Mouse (Mus musculus) kidney, embryonic 15.5 days (tissue): ENCODE measurements around the gene Ndrg2. TPM values are rescaled to one million over a fixed set of nuclear protein-coding genes. Genes with fewer than 3 reads are reported as not detected.

Source experiments
- ATAC-seq: fragments of 200-750 bp; cut with Nextera tagmentation; replicated peaks from 2 replicates; pipeline ENCODE4 v1.8.0; 2017; ENCODE audit warnings: moderate TSS enrichment; ENCODE audit not compliant: low FRiP score
- H3K27ac ChIP-seq: fragments of 300-500 bp; sonication (generic); 2 replicates; pipeline ENCODE4 v1.5.1; 2015; ENCODE audit warnings: mild to moderate bottlenecking, inconsistent platforms
- H3K27me3 ChIP-seq: fragments of 300-500 bp; sonication (generic); 2 replicates; pipeline ENCODE4 v1.6.1; 2015; ENCODE audit warnings: inconsistent platforms
- H3K36me3 ChIP-seq: fragments of 300-500 bp; sonication (generic); 2 replicates; pipeline ENCODE4 v1.6.1; 2015; ENCODE audit warnings: inconsistent platforms
- H3K4me1 ChIP-seq: fragments of 300-500 bp; sonication (generic); 2 replicates; pipeline ENCODE4 v1.6.1; 2015; ENCODE audit warnings: inconsistent platforms
- H3K4me2 ChIP-seq: fragments of 300-500 bp; sonication (generic); 2 replicates; pipeline ENCODE4 v1.6.1; 2015; ENCODE audit warnings: moderate library complexity, mild to moderate bottlenecking, inconsistent platforms
- H3K4me3 ChIP-seq: fragments of 300-500 bp; sonication (generic); replicated peaks from 2 replicates; pipeline ENCODE4 v1.5.1; 2015; ENCODE audit warnings: mild to moderate bottlenecking, inconsistent platforms
- H3K9ac ChIP-seq: fragments of 300-500 bp; sonication (generic); 2 replicates; pipeline ENCODE4 v1.6.1; 2015; ENCODE audit warnings: mild to moderate bottlenecking, inconsistent platforms
- H3K9me3 ChIP-seq: fragments of 300-500 bp; sonication (generic); replicated peaks from 2 replicates; pipeline ENCODE4 v1.6.1; 2016; ENCODE audit warnings: inconsistent platforms
- WGBS: fragments of 180-500 bp; shearing (Covaris S2); methylation state at CpG from one replicate; pipeline ENCODE4 v1.1.7; 2015; ENCODE audit warnings: mixed read lengths; 5-methylcytosine and 5-hydroxymethylcytosine counted together
- polyA plus RNA-seq: library from polyadenylated mRNA; unstranded; fragments of >200 nt; fragmentation: Nextera tagmentation; extraction: Ambion mirVana; gene quantifications from 2 replicates; pipeline ENCODE4 v1.2.1, GENCODE M21; 2015

The Ndrg2 gene
- polyA plus RNA-seq, 1 experiment from 2014 or later: 46.3 TPM

GRCm38 (mm10) chr14:51911301-51911700, 2.7 kb downstream of the Ndrg2 start:
- no peaks in the 10 kb centered on the region for H3K36me3 ChIP-seq
- 82% methylated on average over 10 of the region's 10 CpGs for WGBS

DNA sequence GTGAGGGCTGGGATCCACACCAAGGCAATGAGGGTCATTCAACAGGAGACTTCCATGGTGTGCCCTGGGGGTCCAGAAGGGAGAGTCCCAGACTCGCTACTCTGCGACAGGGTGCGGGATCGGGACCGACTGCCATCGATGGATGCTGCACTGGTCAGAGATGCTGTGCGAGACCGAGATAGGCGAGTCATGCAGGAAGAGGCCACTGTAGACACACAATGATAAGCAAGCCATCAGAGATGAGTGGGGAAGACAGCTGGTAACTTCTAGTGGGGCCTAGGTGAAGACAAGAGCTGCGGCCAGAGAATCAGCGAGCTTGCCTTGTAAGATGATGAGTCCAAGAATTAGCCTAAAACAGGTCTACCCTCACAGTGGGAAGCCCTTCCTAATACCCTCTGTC, 7.9 kb downstream of the Ndrg2 start:
- H3K27ac ChIP-seq: no peak overlapping the region
- no peaks in the 10 kb centered on the region for H3K36me3 ChIP-seq
- no peak overlapping the region for H3K4me2 ChIP-seq
- H3K9ac ChIP-seq: no peak overlapping the region
- WGBS: 91% methylated on average over 11 of the region's 11 CpGs
- no peaks in the 10 kb centered on the region for H3K27me3 ChIP-seq
- no peak for ATAC-seq
- H3K9me3 ChIP-seq: no peaks in the 10 kb centered on the region
- no peak overlapping the region for H3K4me3 ChIP-seq
- no peaks in the 10 kb centered on the region for H3K4me1 ChIP-seq

More at GRCm38 (mm10) chr14:51911301-51911700, 2.7 kb downstream of the Ndrg2 start:
- no peaks in the 10 kb centered on the region for H3K9me3 ChIP-seq
- H3K27me3 ChIP-seq: 0 out of 2 replicates have a peak, but pooled peaks cover 3% of the 10 kb centered on the region
- no peak overlapping the region for H3K27ac ChIP-seq
- no peak overlapping the region for H3K4me2 ChIP-seq
- peaks cover 28% of the 10 kb centered on the region for H3K4me1 ChIP-seq
- no peak for ATAC-seq
- no peak overlapping the region for H3K4me3 ChIP-seq
- H3K9ac ChIP-seq: no peak overlapping the region

DNA sequence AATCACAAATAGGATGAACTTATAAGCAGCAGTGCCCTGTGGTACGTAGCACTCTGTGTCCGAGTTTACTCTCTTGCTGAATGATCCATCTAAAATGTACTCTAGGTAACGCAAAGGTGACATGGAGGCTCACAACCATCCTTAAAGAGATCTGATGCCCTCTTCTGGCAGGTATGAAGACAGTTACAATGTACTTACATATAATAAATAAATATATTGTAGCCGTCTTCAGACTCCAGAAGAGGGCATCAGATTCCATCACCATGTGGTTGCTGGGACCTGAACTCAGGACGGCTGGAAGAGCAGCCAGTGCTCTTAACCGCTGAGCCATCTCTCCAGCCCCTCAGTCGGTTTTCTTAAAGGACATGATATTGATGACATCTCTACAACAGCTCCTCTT, 9.3 kb downstream of the Ndrg2 start:
- ATAC-seq: no peak
- Histone ChIP-seq H3K4me1 (no peaks in the 10 kb centered on the region), H3K36me3 (no peaks in the 10 kb centered on the region), H3K4me3 (no peak overlapping the region), H3K27ac (no peak overlapping the region), H3K27me3 (no peaks in the 10 kb centered on the region), H3K4me2 (no peak overlapping the region), H3K9ac (no peak overlapping the region), H3K9me3 (no peaks in the 10 kb centered on the region)
- 69% methylated on average over 7 of the region's 7 CpGs for WGBS

DNA sequence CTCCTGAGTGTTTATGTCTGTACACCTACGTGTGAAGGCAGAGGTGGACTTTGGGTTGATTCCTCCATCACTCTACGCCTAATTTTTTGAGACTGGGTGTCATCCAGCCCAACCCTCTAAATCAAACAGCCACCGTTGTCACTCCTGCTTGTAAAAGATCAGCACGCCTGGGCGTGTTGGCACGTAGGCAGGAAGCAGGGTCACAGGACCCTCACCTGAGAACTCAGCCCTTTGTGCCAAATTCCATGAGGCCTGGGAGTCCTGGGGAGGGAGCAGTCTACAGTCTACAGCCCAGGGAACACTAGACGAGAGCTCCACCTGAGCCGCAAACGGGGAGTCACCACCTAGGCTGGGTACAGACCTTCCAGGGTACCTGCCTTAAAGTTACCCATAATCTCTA, 10.2 kb downstream of the Ndrg2 start:
- Histone ChIP-seq H3K27ac (no peak overlapping the region), H3K4me2 (no peak overlapping the region), H3K27me3 (no peaks in the 10 kb centered on the region), H3K4me3 (no peak overlapping the region), H3K36me3 (no peaks in the 10 kb centered on the region), H3K9me3 (no peaks in the 10 kb centered on the region), H3K4me1 (no peaks in the 10 kb centered on the region), H3K9ac (no peak overlapping the region)
- 82% methylated on average over 9 of the region's 9 CpGs for WGBS
- no peak for ATAC-seq

DNA sequence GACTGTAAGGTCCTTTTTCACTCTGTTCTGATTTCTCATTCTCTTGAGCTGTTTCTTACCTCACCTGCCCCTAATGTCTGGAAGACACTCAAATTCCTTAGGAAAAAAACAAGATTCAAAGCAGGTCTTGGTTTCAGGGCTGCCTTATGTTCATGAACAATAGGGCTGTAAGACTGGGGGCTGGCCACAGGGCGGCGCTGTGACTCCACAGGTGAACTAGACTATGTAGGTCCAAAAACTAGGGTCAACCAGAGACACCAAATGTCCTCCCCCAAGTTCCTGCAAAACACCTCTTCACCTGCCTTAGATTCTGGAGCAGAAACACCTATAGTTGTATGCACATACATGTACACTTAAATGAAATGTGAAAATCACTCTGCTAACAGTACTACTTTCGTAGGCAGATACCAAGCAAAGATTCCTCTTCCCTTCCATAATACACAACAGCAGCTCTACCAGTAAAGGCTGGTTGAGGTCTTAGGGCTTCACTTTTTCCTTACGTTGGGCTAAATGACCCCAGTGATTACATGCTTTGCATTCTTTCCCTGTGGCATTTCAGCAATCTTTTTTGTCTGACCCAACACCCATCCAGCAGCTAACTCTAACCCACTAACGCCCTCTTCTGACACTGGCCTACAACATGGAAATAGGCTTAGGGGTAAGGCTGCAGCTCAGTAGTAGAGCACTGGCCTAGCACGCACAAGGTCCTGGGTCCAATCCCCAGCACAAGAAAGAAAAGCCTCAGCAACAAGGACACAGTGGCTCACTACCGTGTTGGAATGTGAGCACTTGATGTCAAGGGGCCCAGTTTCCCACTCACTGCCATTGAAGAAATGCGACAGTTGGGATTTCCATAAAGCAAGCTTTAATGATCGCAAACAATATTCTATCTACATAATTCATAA, 10.9 kb downstream of the Ndrg2 start:
- Histone ChIP-seq H3K9ac (no peak overlapping the region), H3K9me3 (no peaks in the 10 kb centered on the region), H3K27ac (no peak overlapping the region), H3K4me1 (no peaks in the 10 kb centered on the region), H3K27me3 (no peaks in the 10 kb centered on the region), H3K4me2 (no peak overlapping the region), H3K36me3 (no peaks in the 10 kb centered on the region), H3K4me3 (no peak overlapping the region)
- WGBS: 60% methylated on average over 9 of the region's 9 CpGs
- peak; percentile 54 for ATAC-seq

DNA sequence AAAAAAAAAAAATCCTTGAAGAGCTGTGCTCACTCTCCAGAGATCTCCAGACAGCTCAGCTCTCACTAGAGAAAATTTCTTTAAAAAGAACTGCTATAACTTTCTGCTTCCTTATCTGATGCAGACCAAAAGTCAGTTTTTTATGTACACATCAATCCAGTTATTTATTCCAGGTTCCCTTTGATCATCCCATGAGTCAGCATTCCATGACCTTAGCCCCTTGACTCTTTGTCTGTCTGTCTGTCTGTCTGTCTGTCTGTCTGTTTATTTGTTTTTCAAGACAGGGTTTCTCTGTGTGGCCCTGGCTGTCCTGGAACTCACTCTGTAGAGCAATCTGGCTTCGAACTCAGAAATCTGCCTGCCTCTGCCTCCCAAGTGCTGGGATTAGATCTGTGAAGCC, 14.6 kb downstream of the Ndrg2 start:
- H3K27me3 ChIP-seq: no peaks in the 10 kb centered on the region
- no peak overlapping the region for H3K9ac ChIP-seq
- WGBS: 95% methylated on average over 1 of the region's 1 CpGs
- H3K36me3 ChIP-seq: peaks cover 4% of the 10 kb centered on the region; the same call in 1 of the 2 replicates
- H3K27ac ChIP-seq: no peak overlapping the region
- H3K4me2 ChIP-seq: no peak overlapping the region
- no peak for ATAC-seq
- no peaks in the 10 kb centered on the region for H3K4me1 ChIP-seq
- no peak overlapping the region for H3K4me3 ChIP-seq
- H3K9me3 ChIP-seq: no peaks in the 10 kb centered on the region

DNA sequence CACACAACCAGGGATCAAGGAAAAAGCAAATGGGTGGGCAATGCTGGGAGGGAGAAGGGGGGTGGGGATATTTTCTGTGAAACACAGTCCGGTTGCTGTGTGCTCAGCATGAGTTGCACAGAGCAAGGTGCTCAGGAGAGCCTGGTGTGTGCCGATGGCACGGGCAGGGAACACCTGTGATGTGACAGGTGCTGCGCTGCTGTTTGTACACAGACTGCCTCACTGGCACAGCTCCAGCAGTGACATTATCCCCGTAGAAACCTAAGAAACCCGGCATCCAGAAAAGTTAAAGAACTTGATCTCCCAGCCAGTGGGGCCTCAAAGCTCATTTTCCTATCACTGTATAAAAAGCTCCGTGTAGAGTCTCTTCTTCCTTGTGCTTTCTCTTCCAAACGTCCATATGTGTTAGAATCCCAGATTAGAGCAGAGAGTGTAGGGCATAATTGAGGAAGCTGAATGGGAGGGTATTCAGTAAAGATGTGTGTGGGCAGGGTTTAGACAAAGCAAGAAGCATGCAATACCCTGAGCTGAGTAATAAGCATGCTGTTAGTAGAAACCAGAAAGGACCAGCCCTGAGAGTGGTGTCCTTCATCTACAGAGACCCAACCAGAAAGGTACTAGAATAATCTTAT, 17.3 kb downstream of the Ndrg2 start:
- Histone ChIP-seq H3K4me3 (no peak overlapping the region), H3K4me2 (no peak overlapping the region), H3K27ac (no peak overlapping the region), H3K27me3 (no peaks in the 10 kb centered on the region), H3K36me3 (peaks cover 14% of the 10 kb centered on the region), H3K9ac (no peak overlapping the region), H3K9me3 (no peaks in the 10 kb centered on the region), H3K4me1 (no peaks in the 10 kb centered on the region)
- no peak for ATAC-seq
- 82% methylated on average over 8 of the region's 8 CpGs for WGBS

GRCm38 (mm10) chr14:51896019-51896418, 17.9 kb downstream of the Ndrg2 start:
- Histone ChIP-seq H3K36me3 (peaks cover 20% of the 10 kb centered on the region), H3K27ac (no peak overlapping the region), H3K27me3 (no peaks in the 10 kb centered on the region), H3K9me3 (no peaks in the 10 kb centered on the region), H3K4me3 (no peak overlapping the region), H3K4me2 (no peak overlapping the region), H3K9ac (no peak overlapping the region), H3K4me1 (no peaks in the 10 kb centered on the region)
- no peak for ATAC-seq
- 81% methylated on average over 6 of the region's 6 CpGs for WGBS

- Histone ChIP-seq H3K27me3 (no peaks in the 10 kb centered on the region), H3K9me3 (no peaks in the 10 kb centered on the region), H3K4me3 (no peak overlapping the region), H3K4me1 (no peaks in the 10 kb centered on the region), H3K4me2 (no peak overlapping the region), H3K27ac (no peak overlapping the region), H3K9ac (no peak overlapping the region), H3K36me3 (peaks cover 30% of the 10 kb centered on the region)
- ATAC-seq: no peak
- WGBS: 83% methylated on average over 14 of the region's 14 CpGs
Measured at GRCm38 (mm10) chr14:51895071-51895470, 18.9 kb downstream of the Ndrg2 start.

GRCm38 (mm10) chr14:51893809-51894208, 20.1 kb downstream of the Ndrg2 start:
- Histone ChIP-seq H3K4me2 (no peak overlapping the region), H3K4me1 (no peaks in the 10 kb centered on the region), H3K27ac (no peak overlapping the region), H3K9ac (no peak overlapping the region), H3K27me3 (no peaks in the 10 kb centered on the region), H3K36me3 (peaks cover 42% of the 10 kb centered on the region), H3K9me3 (no peaks in the 10 kb centered on the region), H3K4me3 (no peak overlapping the region)
- ATAC-seq: no peak
- 67% methylated on average over 3 of the region's 3 CpGs for WGBS

GRCm38 (mm10) chr14:51893094-51893794, 20.7 kb downstream of the Ndrg2 start:
- Histone ChIP-seq H3K27me3 (no peaks in the 10 kb centered on the region), H3K4me1 (no peaks in the 10 kb centered on the region), H3K9me3 (no peaks in the 10 kb centered on the region), H3K9ac (no peak overlapping the region), H3K4me3 (no peak overlapping the region), H3K27ac (no peak overlapping the region), H3K36me3 (peaks cover 48% of the 10 kb centered on the region), H3K4me2 (no peak overlapping the region)
- no peak for ATAC-seq
- WGBS: 31% methylated on average over 10 of the region's 10 CpGs
